9 mouse cellular contexts compared by ENCODE assay signal in genomic region chr4:83527921-83528320, GRCm38 (mm10). TPM values are rescaled to one million over a fixed set of nuclear protein-coding genes. Genes with fewer than 3 reads are reported as not detected.
DNase-seq lines count a peak whose midpoint lies in the region; ATAC-seq lines count a peak whose summit lies in the region.
"Had no signal": no experiment of that assay in that cellular context is flagged by ENCODE, and none has a peak within 500 bp of the region (broad histone marks: within the 10 kb centered on the region; RNA-seq: fewer than 3 reads in every experiment).

No protein-coding gene starts in this region.

- no peak overlapping the region for H3K4me2 ChIP-seq in hindbrain, embryonic 14.5 days (replicated peaks)
- H3K4me2 ChIP-seq: neural tube, embryonic 12.5 days had no signal

- no peaks in the 10 kb centered on the region for H3K36me3 ChIP-seq in hindbrain, embryonic 10.5 days
- no peaks in the 10 kb centered on the region for H3K36me3 ChIP-seq in hindbrain, embryonic 14.5 days (replicated peaks; ENCODE audit: control insufficient read depth, insufficient read depth)
- H3K36me3 ChIP-seq in limb, embryonic 10.5 days: no peaks in the 10 kb centered on the region
- H3K36me3 ChIP-seq: neural tube, embryonic 12.5 days had no signal

- ATAC-seq in hindbrain, embryonic 14.5 days (ENCODE audit: low FRiP score): no peak

- DNase-seq in hindbrain, embryonic 10.5 days (ENCODE audit: low spot score): peak; percentile 35
- DNase-seq in hindbrain, embryonic 14.5 days (ENCODE audit: low spot score): no peak
- peak; percentile 72 to 78 for DNase-seq in B cell, adult 2 months
- peak; percentile 92 for DNase-seq in R1 (ENCODE audit: low read depth, low spot score)
- peak; percentile 34 for DNase-seq in limb, embryonic 10.5 days (ENCODE audit: low spot score)
- peak; percentile 55 for DNase-seq in testis, postnatal 10 days (ENCODE audit: low spot score)
- no peak for DNase-seq in right cerebral cortex, postnatal 25 days
- no peak for DNase-seq in frontal cortex, postnatal 10 days (ENCODE audit: low spot score in 2 of 2)

- no peak overlapping the region for H3K4me3 ChIP-seq in hindbrain, embryonic 10.5 days
- H3K4me3 ChIP-seq in hindbrain, embryonic 14.5 days (replicated peaks; ENCODE audit: low read length): no peak overlapping the region
- H3K4me3 ChIP-seq in limb, embryonic 10.5 days: no peak overlapping the region
- H3K4me3 ChIP-seq: neural tube, embryonic 12.5 days had no signal

- no peak overlapping the region for H3K27ac ChIP-seq in hindbrain, embryonic 10.5 days
- H3K27ac ChIP-seq in hindbrain, embryonic 14.5 days: no peak overlapping the region
- H3K27ac ChIP-seq in limb, embryonic 10.5 days: no peak overlapping the region
- H3K27ac ChIP-seq: neural tube, embryonic 12.5 days had no signal

- no peak overlapping the region for H3K9ac ChIP-seq in hindbrain, embryonic 14.5 days
- H3K9ac ChIP-seq: neural tube, embryonic 12.5 days had no signal

- no peaks in the 10 kb centered on the region for H3K27me3 ChIP-seq in hindbrain, embryonic 10.5 days (ENCODE audit: insufficient read depth, poor library complexity, severe bottlenecking)
- H3K27me3 ChIP-seq in hindbrain, embryonic 14.5 days (ENCODE audit: control insufficient read depth, insufficient read depth, low read length): no peaks in the 10 kb centered on the region
- H3K27me3 ChIP-seq in limb, embryonic 10.5 days (ENCODE audit: low read depth, poor library complexity, severe bottlenecking): no peaks in the 10 kb centered on the region
- H3K27me3 ChIP-seq: neural tube, embryonic 12.5 days had no signal

- peaks cover 3% of the 10 kb centered on the region; the same call in 1 of the 2 replicates for H3K9me3 ChIP-seq in hindbrain, embryonic 10.5 days
- H3K9me3 ChIP-seq in hindbrain, embryonic 14.5 days (ENCODE audit: control insufficient read depth, low read length): no peaks in the 10 kb centered on the region
- H3K9me3 ChIP-seq in limb, embryonic 10.5 days (replicated peaks): no peaks in the 10 kb centered on the region
- H3K9me3 ChIP-seq: neural tube, embryonic 12.5 days had no signal

- H3K4me1 ChIP-seq in hindbrain, embryonic 10.5 days (replicated peaks): peaks cover 32% of the 10 kb centered on the region
- H3K4me1 ChIP-seq in hindbrain, embryonic 14.5 days (replicated peaks; ENCODE audit: control insufficient read depth, insufficient read depth, low read length): peaks cover 11% of the 10 kb centered on the region
- peaks cover 42% of the 10 kb centered on the region for H3K4me1 ChIP-seq in limb, embryonic 10.5 days

RNA-seq across cellular contexts. Expression of gene Ccdc171, which starts 2.6 kb away (rescaled TPM):
- polyA plus RNA-seq in hindbrain, embryonic 10.5 days (2016; fragmentation: Nextera tagmentation; extraction: Ambion mirVana): 3.3 and 4.5 TPM in 2 replicates
- 3.0 and 3.5 TPM in 2 replicates for polyA plus RNA-seq in hindbrain, embryonic 14.5 days (2014; fragmentation: Nextera tagmentation; extraction: Ambion mirVana)
- 2.7 and 3.8 TPM in 2 replicates for polyA plus RNA-seq in limb, embryonic 10.5 days (2016; fragmentation: Nextera tagmentation; extraction: Ambion mirVana)

RNA-seq across cellular contexts. Expression of gene Psip1, which starts 41.7 kb away (rescaled TPM):
- polyA plus RNA-seq in hindbrain, embryonic 10.5 days (2016; fragmentation: Nextera tagmentation; extraction: Ambion mirVana): 244 and 275 TPM in 2 replicates
- 308 and 330 TPM in 2 replicates for polyA plus RNA-seq in hindbrain, embryonic 14.5 days (2014; fragmentation: Nextera tagmentation; extraction: Ambion mirVana)
- polyA plus RNA-seq in limb, embryonic 10.5 days (2016; fragmentation: Nextera tagmentation; extraction: Ambion mirVana): 201 and 237 TPM in 2 replicates

Comparison
In these comparisons a context has a peak if more than half of its experiments do, and no peak if none do; other contexts are left out.
1. DNase-seq: peak in hindbrain, embryonic 10.5 days (single experiment), B cell, adult 2 months (2 of 2), R1 (single experiment), limb, embryonic 10.5 days (single experiment) and testis, postnatal 10 days (single experiment); none in hindbrain, embryonic 14.5 days (single experiment), right cerebral cortex, postnatal 25 days (single experiment) and frontal cortex, postnatal 10 days (0 of 2).